ENCODE assay signal across 7 mouse cellular contexts in genomic region chr16:44724847-44725246, GRCm38 (mm10). TPM values are rescaled to one million over a fixed set of nuclear protein-coding genes. Genes with fewer than 3 reads are reported as not detected.
A peak's percentile ranks its signal among the peaks of the same experiment; 100 is the strongest.
DNase-seq lines count a peak whose midpoint lies in the region; ATAC-seq and TF ChIP-seq lines count a peak whose summit lies in the region.

No protein-coding gene starts in this region.

- TF ChIP-seq CTCF in embryonic fibroblast, embryonic 13.5 days (IDR thresholded peaks at IDR 0.05; ENCODE audit: borderline replicate concordance, insufficient read depth, low read length) = no peak

- H3K27ac ChIP-seq in embryonic fibroblast, embryonic 13.5 days (ENCODE audit: insufficient read depth, low read length) = peak overlapping the region; percentile 97
- peak overlapping the region; percentile 95 for H3K27ac ChIP-seq in kidney, embryonic 16.5 days (ENCODE audit: low read length)
- peak overlapping the region; percentile 99 for H3K27ac ChIP-seq in midbrain, embryonic 10.5 days (replicated peaks)

- H3K4me3 ChIP-seq in embryonic fibroblast, embryonic 13.5 days (ENCODE audit: insufficient read depth, low read length) = peak overlapping the region; percentile 77
- H3K4me3 ChIP-seq in kidney, embryonic 16.5 days (ENCODE audit: low read length) = peak overlapping the region; percentile 66
- H3K4me3 ChIP-seq in midbrain, embryonic 10.5 days = peak overlapping the region; percentile 94

- peaks cover 2% of the 10 kb centered on the region; the same call in 1 of the 2 replicates for H3K4me1 ChIP-seq in embryonic fibroblast, embryonic 13.5 days (ENCODE audit: control insufficient read depth, insufficient read depth, low read length)
- H3K4me1 ChIP-seq in kidney, embryonic 16.5 days (ENCODE audit: insufficient read depth, low read length) = peaks cover 27% of the 10 kb centered on the region
- H3K4me1 ChIP-seq in midbrain, embryonic 10.5 days = peaks cover 26% of the 10 kb centered on the region

- H3K36me3 ChIP-seq in kidney, embryonic 16.5 days (ENCODE audit: insufficient read depth, low read length) = peaks cover 12% of the 10 kb centered on the region
- H3K36me3 ChIP-seq in midbrain, embryonic 10.5 days = peaks cover 39% of the 10 kb centered on the region

- TF ChIP-seq POLR2A in embryonic fibroblast, embryonic 13.5 days (IDR thresholded peaks at IDR 0.05; ENCODE audit: low read depth, low read length) = peak; percentile 55

- H3K4me2 ChIP-seq in kidney, embryonic 16.5 days (replicated peaks; ENCODE audit: low read depth, low read length) = peak overlapping the region; percentile 88

- WGBS in kidney, embryonic 16.5 days = under 1% methylated on average over 14 of the region's 14 CpGs
- WGBS in midbrain, embryonic 10.5 days = under 1% methylated on average over 14 of the region's 14 CpGs

- intact Hi-C loops in left cerebral cortex, postnatal 10 days (cut with DNase I) = no loop called here

- peak; percentile 51 to 59 for DNase-seq in left cerebral cortex, postnatal 10 days (ENCODE audit: extremely low spot score in 1 of 2, low spot score in 2 of 2)
- DNase-seq in left cerebral cortex, adult 11 months (ENCODE audit: low spot score) = no peak
- DNase-seq in ZHBTc4 (ENCODE audit: low read depth, low spot score) = peak; percentile 91
- DNase-seq in midbrain, embryonic 10.5 days (ENCODE audit: low spot score) = peak; percentile 71
- DNase-seq in Muller cell, postnatal 12 days (ENCODE audit: inconsistent ontology term) = no peak

- H3K9me3 ChIP-seq in kidney, embryonic 16.5 days (ENCODE audit: low read length) = no peaks in the 10 kb centered on the region
- no peaks in the 10 kb centered on the region for H3K9me3 ChIP-seq in midbrain, embryonic 10.5 days (replicated peaks)

- H3K27me3 ChIP-seq in kidney, embryonic 16.5 days (ENCODE audit: insufficient read depth, low read length) = no peaks in the 10 kb centered on the region
- no peaks in the 10 kb centered on the region for H3K27me3 ChIP-seq in midbrain, embryonic 10.5 days (ENCODE audit: low read depth, poor library complexity, severe bottlenecking)

- ATAC-seq in kidney, embryonic 16.5 days (ENCODE audit: low FRiP score, low TSS enrichment) = peak; percentile 18; the same call in 1 of the 2 replicates

- H3K9ac ChIP-seq in kidney, embryonic 16.5 days (replicated peaks; ENCODE audit: low read length) = peak overlapping the region; percentile 86

RNA-seq across cellular contexts. Expression of gene Nepro, which starts 0.7 kb away (rescaled TPM):
- total RNA-seq in left cerebral cortex, postnatal 10 days (2021) = 1 to 10 TPM; 4.4 to 5.7 TPM
- polyA plus RNA-seq in embryonic fibroblast, embryonic 13.5 days (2011; ENCODE audit: insufficient read length, low read depth, missing spikeins) = 17.5 and 19.6 TPM in 2 replicates
- polyA plus RNA-seq in kidney, embryonic 16.5 days (2015; fragmentation: Nextera tagmentation; extraction: Ambion mirVana) = 8.6 and 9.5 TPM in 2 replicates
- polyA plus RNA-seq in midbrain, embryonic 10.5 days (2016; fragmentation: Nextera tagmentation; extraction: Ambion mirVana) = 11.3 and 14.0 TPM in 2 replicates

RNA-seq across cellular contexts. Expression of gene Gtpbp8, which starts 21.3 kb away (rescaled TPM):
- 10 to 100 TPM; 25.6 to 25.9 TPM for total RNA-seq in left cerebral cortex, postnatal 10 days (2021)
- 23.4 and 26.4 TPM in 2 replicates for polyA plus RNA-seq in embryonic fibroblast, embryonic 13.5 days (2011; ENCODE audit: insufficient read length, low read depth, missing spikeins)
- polyA plus RNA-seq in kidney, embryonic 16.5 days (2015; fragmentation: Nextera tagmentation; extraction: Ambion mirVana) = 28.9 and 29.1 TPM in 2 replicates
- polyA plus RNA-seq in midbrain, embryonic 10.5 days (2016; fragmentation: Nextera tagmentation; extraction: Ambion mirVana) = 29.8 and 31.7 TPM in 2 replicates

RNA-seq across cellular contexts. Expression of gene Cd200r1, which starts 40.7 kb away (rescaled TPM):
- total RNA-seq in left cerebral cortex, postnatal 10 days (2021) = under 1 TPM; 0.21 to 0.55 TPM
- polyA plus RNA-seq in embryonic fibroblast, embryonic 13.5 days (2011; ENCODE audit: insufficient read length, low read depth, missing spikeins) = 0.27 and 1.1 TPM in 2 replicates
- 0.66 and 0.68 TPM in 2 replicates for polyA plus RNA-seq in kidney, embryonic 16.5 days (2015; fragmentation: Nextera tagmentation; extraction: Ambion mirVana)
- 0.54 and 0.72 TPM in 2 replicates for polyA plus RNA-seq in midbrain, embryonic 10.5 days (2016; fragmentation: Nextera tagmentation; extraction: Ambion mirVana)

Comparison
In these comparisons a context has a peak if more than half of its experiments do, and no peak if none do; other contexts are left out.
1. DNase-seq: peak in left cerebral cortex, postnatal 10 days (2 of 2), ZHBTc4 (single experiment) and midbrain, embryonic 10.5 days (single experiment); none in left cerebral cortex, adult 11 months (single experiment) and Muller cell, postnatal 12 days (single experiment).
2. Peak in every context shown above with its lines, with median percentiles within 50 percentile points of each other: H3K27ac ChIP-seq and H3K4me3 ChIP-seq.